Mouse (Mus musculus) thymus, adult 2 months (tissue): ENCODE data around the gene Il21r.

ENCODE experiments used
- CTCF ChIP-seq: fragments of 200-500 bp; IDR thresholded peaks from 2 replicates; pipeline ENCODE4 v1.5.1; 2012; ENCODE audit warnings: mild to moderate bottlenecking, control low read depth, low read length, moderate library complexity, borderline replicate concordance; ENCODE audit not compliant: control insufficient read depth, poor library complexity, insufficient read depth; ENCODE audit errors: extremely low read depth
- POLR2A ChIP-seq: fragments of 200-500 bp; IDR thresholded peaks from 2 replicates; pipeline ENCODE4 v1.6.1; 2012; ENCODE audit warnings: mild to moderate bottlenecking, low read length, control low read depth, moderate library complexity; ENCODE audit not compliant: control insufficient read depth, poor library complexity, insufficient read depth; ENCODE audit errors: extremely low read depth

DNA sequence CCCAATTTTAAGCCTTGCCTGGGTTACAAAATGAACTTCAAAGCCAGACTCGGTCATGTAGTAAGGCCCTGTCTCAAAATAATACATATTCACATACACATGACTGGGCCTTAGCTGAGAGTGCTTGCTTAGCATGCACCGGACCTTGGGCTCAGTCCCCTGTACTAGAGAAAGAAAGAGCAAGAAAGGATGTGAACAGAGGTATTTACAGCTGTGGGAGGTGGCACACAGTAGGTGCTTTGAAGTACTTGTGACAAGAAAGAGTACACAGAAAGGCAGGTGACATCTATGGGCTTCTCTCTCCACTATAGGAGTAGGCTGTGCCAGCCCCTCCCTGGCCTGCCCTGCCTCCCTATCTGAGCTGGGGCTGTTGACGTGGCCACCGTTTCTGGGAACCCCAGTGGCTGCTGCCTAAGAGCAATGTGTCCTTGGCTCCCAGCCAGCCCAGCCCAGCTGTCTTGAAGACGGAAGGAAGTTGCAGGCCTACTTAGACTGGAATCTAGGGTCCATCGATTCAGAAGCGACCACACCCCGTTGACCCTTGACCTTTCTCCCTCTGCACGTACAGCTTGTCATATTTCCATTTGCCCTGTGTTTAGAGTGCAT is 42.0 kb upstream of the Il21r start:
- TF ChIP-seq CTCF (no peak), POLR2A (no peak)
